Mouse (Mus musculus): ENCODE data around the gene Gfm2. TPM values are rescaled to one million over a fixed set of nuclear protein-coding genes. Genes with fewer than 3 reads are reported as not detected.
"Not testable (repeated sequence)": the region's sequence is repeated elsewhere in the genome, so short reads cannot be mapped to it uniquely, and the experiment has no call there.

Gfm2 gene
- total RNA-seq (2021) = 10 to 100 TPM; 32.2 to 35.5 TPM
- long read RNA-seq, experiment 1, transcript Gfm2-208 (21 exons, 3,157 nt) = major isoform, 27 of 54 reads
- long read RNA-seq, experiment 1, partial matches to known transcripts = 4 of 54 reads
- long read RNA-seq, experiment 1, other reads (novel, unspliced or antisense) = 22 of 54 reads
- long read RNA-seq, experiment 2, transcript Gfm2-208 (21 exons, 3,157 nt) = major isoform, 13 of 26 reads
- long read RNA-seq, experiment 2, partial matches to known transcripts = 4 of 26 reads
- long read RNA-seq, experiment 2, other reads (novel, unspliced or antisense) = 8 of 26 reads

GRCm38 (mm10) chr13:97137466-97138400 is at the start of gene Gfm2, which contains the start of gene Nsa2:
TSS of gene Gfm2 (plus strand) at chr13:97137937.
TSS of gene Nsa2 (minus strand) at chr13:97137937.
- DNase-seq = peak; percentile 76

- no peak for DNase-seq
These were observed 49.6 kb upstream of the Gfm2 start for GRCm38 (mm10) chr13:97088183-97088582.

GRCm38 (mm10) chr13:97095726-97096125 is 42.0 kb upstream of the Gfm2 start:
- no peak for DNase-seq

- peak; percentile 14 for DNase-seq
These were observed 38.4 kb upstream of the Gfm2 start, which contains the start of gene Gm6169 for GRCm38 (mm10) chr13:97099187-97099852. TSS of gene Gm6169 (minus strand) at chr13:97099237.

- DNase-seq = no peak
These were observed 32.7 kb upstream of the Gfm2 start for GRCm38 (mm10) chr13:97104996-97105395.

GRCm38 (mm10) chr13:97107721-97108120 is 30.0 kb upstream of the Gfm2 start:
- not testable (repeated sequence) for DNase-seq

GRCm38 (mm10) chr13:97109046-97109445 is 28.7 kb upstream of the Gfm2 start:
- DNase-seq = no peak

GRCm38 (mm10) chr13:97121341-97121740 is 16.4 kb upstream of the Gfm2 start:
- DNase-seq = no peak

- DNase-seq = not testable (repeated sequence)
These were observed 8.1 kb upstream of the Gfm2 start for GRCm38 (mm10) chr13:97129654-97130053.

- not testable (repeated sequence) for DNase-seq
These were observed 7.3 kb upstream of the Gfm2 start for GRCm38 (mm10) chr13:97130413-97130812.

- DNase-seq = not testable (repeated sequence)
These were observed 731 bp downstream of the Gfm2 start for GRCm38 (mm10) chr13:97138404-97138931.

- DNase-seq = no peak
These were observed 4.6 kb downstream of the Gfm2 start for GRCm38 (mm10) chr13:97142321-97142720.

GRCm38 (mm10) chr13:97145834-97146233 is 8.1 kb downstream of the Gfm2 start:
- peak; percentile 39 for DNase-seq

- no peak for DNase-seq
These were observed 38.0 kb downstream of the Gfm2 start for GRCm38 (mm10) chr13:97175520-97176264.

GRCm38 (mm10) chr13:97176731-97177130 is 39.0 kb downstream of the Gfm2 start:
- no peak for DNase-seq

GRCm38 (mm10) chr13:97178943-97179342 is 41.2 kb downstream of the Gfm2 start:
- no peak for DNase-seq

- no peak for DNase-seq
These were observed 42.5 kb downstream of the Gfm2 start for GRCm38 (mm10) chr13:97180113-97180828.

GRCm38 (mm10) chr13:97182821-97183220 is 45.1 kb downstream of the Gfm2 start:
- DNase-seq = no peak

GRCm38 (mm10) chr13:97184168-97184567 is 46.4 kb downstream of the Gfm2 start:
- DNase-seq = no peak

- DNase-seq = no peak
These were observed 46.9 kb downstream of the Gfm2 start for GRCm38 (mm10) chr13:97184656-97185055.

GRCm38 (mm10) chr13:97186346-97186745 is 48.6 kb downstream of the Gfm2 start:
- DNase-seq = no peak

All from gastrocnemius, postnatal 10 days (tissue).